Mouse (Mus musculus): ENCODE results near the gene Foxred2.

GRCm38 (mm10) chr15:77891766-77892165 lies 64.8 kb downstream of the Foxred2 start:
- TF ChIP-seq ZC3H11A (IDR thresholded peaks at IDR 0.05; ENCODE audit: low read depth, low read length) (no peak), SIN3A (IDR thresholded peaks at IDR 0.05; ENCODE audit: low read length) (no peak), EP300 (IDR thresholded peaks at IDR 0.05; ENCODE audit: low read depth in 1 of 2, low read length in 2 of 2) (no peak), POLR2A (IDR thresholded peaks at IDR 0.05; ENCODE audit: control insufficient read depth in 1 of 2, insufficient read depth in 1 of 2, low read depth in 1 of 2, low read length in 2 of 2, poor library complexity in 1 of 2) (no peak), USF1 (IDR thresholded peaks at IDR 0.05; ENCODE audit: low read depth, low read length) (no peak), CTCF (IDR thresholded peaks at IDR 0.05 in 2 of 3, conservative IDR thresholded peaks at IDR 0.05 in 1 of 3; ENCODE audit: control insufficient read depth in 1 of 3, insufficient read depth in 1 of 3, low read depth in 2 of 3, low read length in 3 of 3, poor library complexity in 1 of 3, severe bottlenecking in 1 of 3) (no peak), ETS1 (IDR thresholded peaks at IDR 0.05; ENCODE audit: low read depth, low read length) (no peak), UBTF (IDR thresholded peaks at IDR 0.05; ENCODE audit: borderline replicate concordance, insufficient read depth, low read depth, low read length) (no peak), GABPA (IDR thresholded peaks at IDR 0.05; ENCODE audit: low read depth, low read length) (no peak)
